In the genomic region with DNA sequence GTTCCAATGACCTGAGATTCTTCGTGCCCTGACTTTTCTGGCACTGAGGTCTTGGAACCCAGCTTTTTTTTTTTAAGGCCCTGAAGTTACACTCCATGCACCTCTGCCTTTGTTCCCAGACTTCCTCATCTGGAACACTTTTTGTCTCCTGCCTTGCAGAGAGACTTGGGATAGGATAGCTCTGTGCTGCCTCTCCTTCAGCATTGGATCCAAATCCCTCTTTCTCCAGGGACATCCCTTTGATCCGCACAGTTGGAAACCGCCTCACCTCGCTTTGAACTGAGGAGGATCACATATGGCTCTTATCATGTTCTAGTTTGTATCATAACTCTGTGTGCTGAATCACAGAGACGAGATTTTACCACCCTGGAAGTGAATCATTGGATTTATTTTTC, we compare ENCODE assay signal across 12 mouse cellular contexts.
A peak's percentile ranks its signal among the peaks of the same experiment; 100 is the strongest.
DNase-seq lines count a peak whose midpoint lies in the region; ATAC-seq and TF ChIP-seq lines count a peak whose summit lies in the region.
"Had no signal": no experiment of that assay in that cellular context is flagged by ENCODE, and none has a peak within 500 bp of the region (broad histone marks: within the 10 kb centered on the region; RNA-seq: fewer than 3 reads in every experiment).

No protein-coding gene starts in this region.

- no peak overlapping the region for H3K4me2 ChIP-seq in heart, embryonic 12.5 days
- H3K4me2 ChIP-seq in lung, embryonic 16.5 days (ENCODE audit: low read depth, low read length) = peak overlapping the region; percentile 26; the same call in 1 of the 2 replicates
- H3K4me2 ChIP-seq in hindbrain, postnatal 0 days (ENCODE audit: low read depth, low read length) = no peak overlapping the region
- H3K4me2 ChIP-seq in stomach, embryonic 16.5 days (ENCODE audit: low read depth, low read length) = no peak overlapping the region

- ATAC-seq in heart, embryonic 12.5 days (ENCODE audit: insufficient number of reproducible peaks, low FRiP score) = no peak
- ATAC-seq in lung, embryonic 16.5 days (ENCODE audit: low read depth) = peak; percentile 13; the same call in 1 of the 2 replicates
- no peak for ATAC-seq in hindbrain, postnatal 0 days
- no peak for ATAC-seq in stomach, embryonic 16.5 days (ENCODE audit: insufficient read depth, low FRiP score)
- ATAC-seq: inflammation-experienced regulatory T-cells, adult 6 months had no signal

- no peak for TF ChIP-seq POLR2A in lung, adult 2 months (IDR thresholded peaks at IDR 0.05; ENCODE audit: borderline replicate concordance, extremely low read depth, low read depth, low read length)

- no peak overlapping the region for H3K9ac ChIP-seq in heart, embryonic 12.5 days
- peak overlapping the region; percentile 42; the same call in 1 of the 2 replicates for H3K9ac ChIP-seq in lung, embryonic 16.5 days (ENCODE audit: low read length)
- no peak overlapping the region for H3K9ac ChIP-seq in hindbrain, postnatal 0 days (replicated peaks; ENCODE audit: low read length)
- peak overlapping the region; percentile 35; the same call in 1 of the 2 replicates for H3K9ac ChIP-seq in stomach, embryonic 16.5 days (ENCODE audit: low read length)

- no peak for TF ChIP-seq CTCF in lung, adult 2 months (IDR thresholded peaks at IDR 0.05; ENCODE audit: insufficient read depth, low read length)
- no peak for TF ChIP-seq CTCF in hindbrain, postnatal 0 days (IDR thresholded peaks at IDR 0.05; ENCODE audit: low read depth)

- H3K4me3 ChIP-seq in heart, embryonic 12.5 days = no peak overlapping the region
- no peak overlapping the region for H3K4me3 ChIP-seq in lung, embryonic 16.5 days (ENCODE audit: low read length)
- H3K4me3 ChIP-seq in lung, adult 2 months (replicated peaks; ENCODE audit: extremely low read depth, low read depth, low read length) = no peak overlapping the region
- H3K4me3 ChIP-seq in hindbrain, postnatal 0 days (ENCODE audit: low read length) = no peak overlapping the region
- no peak overlapping the region for H3K4me3 ChIP-seq in stomach, embryonic 16.5 days (replicated peaks; ENCODE audit: low read length)

- H3K36me3 ChIP-seq in heart, embryonic 12.5 days = no peaks in the 10 kb centered on the region
- H3K36me3 ChIP-seq in lung, embryonic 16.5 days (ENCODE audit: control insufficient read depth, insufficient read depth, low read length) = no peaks in the 10 kb centered on the region
- no peaks in the 10 kb centered on the region for H3K36me3 ChIP-seq in hindbrain, postnatal 0 days (ENCODE audit: insufficient read depth, low read length)
- no peaks in the 10 kb centered on the region for H3K36me3 ChIP-seq in stomach, embryonic 16.5 days (ENCODE audit: control insufficient read depth, insufficient read depth, low read length)

- H3K27ac ChIP-seq in heart, embryonic 12.5 days (ENCODE audit: poor library complexity, severe bottlenecking) = 0 out of 2 replicates have a peak overlapping the region, but pooled peaks have one; percentile 60
- H3K27ac ChIP-seq in lung, embryonic 16.5 days (ENCODE audit: low read length) = peak overlapping the region; percentile 84
- H3K27ac ChIP-seq in hindbrain, postnatal 0 days = 0 out of 2 replicates have a peak overlapping the region, but pooled peaks have one; percentile 20
- H3K27ac ChIP-seq in stomach, embryonic 16.5 days (ENCODE audit: low read length) = peak overlapping the region; percentile 91
- H3K27ac ChIP-seq: macrophage had no signal

- H3K9me3 ChIP-seq in heart, embryonic 12.5 days (replicated peaks) = no peaks in the 10 kb centered on the region
- H3K9me3 ChIP-seq in lung, embryonic 16.5 days (ENCODE audit: control insufficient read depth, low read length) = no peaks in the 10 kb centered on the region
- H3K9me3 ChIP-seq in hindbrain, postnatal 0 days (ENCODE audit: low read length) = no peaks in the 10 kb centered on the region
- no peaks in the 10 kb centered on the region for H3K9me3 ChIP-seq in stomach, embryonic 16.5 days (replicated peaks; ENCODE audit: control insufficient read depth, low read length)

- peaks cover 4% of the 10 kb centered on the region; the same call in 1 of the 2 replicates for H3K4me1 ChIP-seq in heart, embryonic 12.5 days (replicated peaks)
- H3K4me1 ChIP-seq in lung, embryonic 16.5 days (replicated peaks; ENCODE audit: control insufficient read depth, insufficient read depth, low read length) = peaks cover 18% of the 10 kb centered on the region
- H3K4me1 ChIP-seq in lung, adult 2 months (ENCODE audit: control insufficient read depth, insufficient read depth, low read length) = peaks cover 3% of the 10 kb centered on the region
- H3K4me1 ChIP-seq in hindbrain, postnatal 0 days (ENCODE audit: insufficient read depth, low read length) = 0 out of 2 replicates have a peak, but pooled peaks cover 9% of the 10 kb centered on the region
- peaks cover 16% of the 10 kb centered on the region for H3K4me1 ChIP-seq in stomach, embryonic 16.5 days (ENCODE audit: control insufficient read depth, insufficient read depth, low read length)

- no peaks in the 10 kb centered on the region for H3K27me3 ChIP-seq in heart, embryonic 12.5 days (replicated peaks)
- no peaks in the 10 kb centered on the region for H3K27me3 ChIP-seq in lung, embryonic 16.5 days (ENCODE audit: control insufficient read depth, insufficient read depth, low read depth, low read length)
- no peaks in the 10 kb centered on the region for H3K27me3 ChIP-seq in hindbrain, postnatal 0 days (ENCODE audit: insufficient read depth, low read length)
- no peaks in the 10 kb centered on the region for H3K27me3 ChIP-seq in stomach, embryonic 16.5 days (ENCODE audit: control insufficient read depth, insufficient read depth, low read length)

- DNase-seq in heart, adult 9 months (ENCODE audit: low spot score in 2 of 2) = no peak
- DNase-seq in lung, adult 2 months = no peak
- no peak for DNase-seq in hindbrain, postnatal 0 days (ENCODE audit: low spot score)
- no peak for DNase-seq in adrenal gland, postnatal 36 days
- DNase-seq in spleen, postnatal 10 days (ENCODE audit: low spot score in 2 of 2) = no peak
- DNase-seq: cerebellum, adult 11-12 months; thymus, postnatal 4 days had no signal

- WGBS in heart, embryonic 12.5 days = 67% methylated on average over 5 of the region's 5 CpGs
- WGBS in lung, embryonic 16.5 days = 54% methylated on average over 5 of the region's 5 CpGs
- WGBS in lung, adult 2 months = 70% methylated on average over 5 of the region's 5 CpGs
- 60% methylated on average over 5 of the region's 5 CpGs for WGBS in hindbrain, postnatal 0 days
- WGBS in stomach, embryonic 16.5 days = 44% methylated on average over 5 of the region's 5 CpGs

Comparison
In these comparisons a context has a peak if more than half of its experiments do, and no peak if none do; other contexts are left out.
1. H3K27ac ChIP-seq: peak in every context shown above with its lines; median percentile 91 in stomach, embryonic 16.5 days; 84 in lung, embryonic 16.5 days; 60 in heart, embryonic 12.5 days; 20 in hindbrain, postnatal 0 days.
2. H3K9ac ChIP-seq: peak in lung, embryonic 16.5 days (single experiment) and stomach, embryonic 16.5 days (single experiment); none in heart, embryonic 12.5 days (single experiment) and hindbrain, postnatal 0 days (single experiment).